Mouse (Mus musculus) CH12.LX (cell line): Measurements from ENCODE around the gene Pck1. TPM values are rescaled to one million over a fixed set of nuclear protein-coding genes. Genes with fewer than 3 reads are reported as not detected.

Experiments used
- DNase-seq: peaks from one replicate; pipeline ENCODE4 v3.0.0-alpha.2; 2013; ENCODE audit errors: extremely low read depth
- H3K27ac ChIP-seq: 2 replicates; pipeline ENCODE4 v1.5.1; 2012; ENCODE audit warnings: low read depth, mild to moderate bottlenecking, control low read depth, moderate library complexity; ENCODE audit not compliant: insufficient read depth
- H3K27me3 ChIP-seq: replicated peaks from 2 replicates; pipeline ENCODE3; 2012; ENCODE audit warnings: inconsistent platforms
- H3K36me3 ChIP-seq, 2 experiments: replicated peaks in 1 of 2; 2 replicates each; pipeline versions ENCODE3 to v1.6.1; 2012; ENCODE audit warnings: inconsistent platforms in 1 of 2, low read length in 1 of 2, mild to moderate bottlenecking in 1 of 2, mixed read lengths in 1 of 2, moderate library complexity in 1 of 2; ENCODE audit not compliant: control insufficient read depth in 1 of 2, insufficient read depth in 1 of 2
- H3K4me1 ChIP-seq, 2 experiments: 2 replicates each; pipeline ENCODE4 v1.6.1; 2012; ENCODE audit warnings: inconsistent platforms in 1 of 2, moderate library complexity in 1 of 2; ENCODE audit not compliant: insufficient read depth in 2 of 2, control insufficient read depth in 1 of 2
- H3K4me2 ChIP-seq: 2 replicates; pipeline ENCODE4 v1.6.1; 2012; ENCODE audit warnings: low read depth, mild to moderate bottlenecking, control low read depth; ENCODE audit not compliant: poor library complexity, insufficient read depth, severe bottlenecking
- H3K4me3 ChIP-seq, 3 experiments: fragments of 150-350 bp in 1 of 3; sonication (generic) in 1 of 3; replicated peaks in 1 of 3; 2 replicates each; pipeline versions ENCODE3 to v1.5.1; 2011 to 2012; ENCODE audit warnings: low read depth in 2 of 3, low read length in 2 of 3, mild to moderate bottlenecking in 2 of 3, moderate library complexity in 2 of 3, control low read depth in 1 of 3, improper control_type of control experiment in 1 of 3, inconsistent platforms in 1 of 3, mixed read lengths in 1 of 3; ENCODE audit not compliant: poor library complexity in 1 of 3
- H3K79me2 ChIP-seq: replicated peaks from 2 replicates; pipeline ENCODE4 v1.6.1; 2012; ENCODE audit warnings: mild to moderate bottlenecking, moderate library complexity; ENCODE audit not compliant: control insufficient read depth, poor library complexity, insufficient read depth, severe bottlenecking; ENCODE audit errors: extremely low read depth
- H3K9ac ChIP-seq: 2 replicates; pipeline ENCODE4 v1.6.1; 2012; ENCODE audit warnings: low read depth, mild to moderate bottlenecking, control low read depth, moderate library complexity; ENCODE audit not compliant: insufficient read depth
- H3K9me3 ChIP-seq: replicated peaks from 2 replicates; pipeline ENCODE3; 2012; ENCODE audit warnings: low read length, inconsistent platforms, mixed read lengths
- BHLHE40 ChIP-seq: IDR thresholded peaks from 2 replicates; pipeline ENCODE4 v1.6.1; 2011; ENCODE audit warnings: mild to moderate bottlenecking, low read depth, low read length, improper control_type of control experiment
- CHD2 ChIP-seq: IDR thresholded peaks from 2 replicates; pipeline ENCODE4 v1.6.1; 2011; ENCODE audit warnings: low read length, improper control_type of control experiment
- CTCF ChIP-seq, 2 experiments: IDR thresholded peaks in 1 of 2; conservative IDR thresholded peaks in 1 of 2; 2 replicates each; pipeline ENCODE4 v1.5.1; 2011 to 2012; ENCODE audit warnings: low read depth in 2 of 2, low read length in 2 of 2, improper control_type of control experiment in 1 of 2, inconsistent platforms in 1 of 2, mild to moderate bottlenecking in 1 of 2, moderate library complexity in 1 of 2
- E2F4 ChIP-seq: IDR thresholded peaks from 2 replicates; pipeline ENCODE4 v1.6.1; 2011; ENCODE audit warnings: low read depth, low read length, improper control_type of control experiment; ENCODE audit not compliant: insufficient replicate concordance
- ELF1 ChIP-seq: IDR thresholded peaks from 2 replicates; pipeline ENCODE4 v1.6.1; 2014; ENCODE audit warnings: low read depth, mild to moderate bottlenecking, inconsistent platforms, low read length, improper control_type of control experiment
- GABPA ChIP-seq: IDR thresholded peaks from 2 replicates; pipeline ENCODE4 v1.6.1; 2012; ENCODE audit warnings: low read depth, low read length, improper control_type of control experiment, inconsistent platforms; ENCODE audit not compliant: insufficient replicate concordance
- HCFC1 ChIP-seq: IDR thresholded peaks from 2 replicates; pipeline ENCODE4 v1.6.1; 2012; ENCODE audit warnings: low read depth, mild to moderate bottlenecking, inconsistent platforms, low read length, improper control_type of control experiment
- JUND ChIP-seq: conservative IDR thresholded peaks from 2 replicates; pipeline ENCODE4 v1.6.1; 2011; ENCODE audit warnings: low read depth, low read length, improper control_type of control experiment
- KAT2A ChIP-seq: IDR thresholded peaks from 2 replicates; pipeline ENCODE4 v1.6.1; 2012; ENCODE audit warnings: low read length, improper control_type of control experiment, inconsistent platforms; ENCODE audit not compliant: insufficient replicate concordance
- MXI1 ChIP-seq: IDR thresholded peaks from 2 replicates; pipeline ENCODE4 v1.6.1; 2011; ENCODE audit warnings: mild to moderate bottlenecking, low read depth, low read length, improper control_type of control experiment
- MYC ChIP-seq: IDR thresholded peaks from 2 replicates; pipeline ENCODE4 v1.6.1; 2011; ENCODE audit warnings: low read depth, mild to moderate bottlenecking, improper control_type of control experiment, low read length
- NELFE ChIP-seq: IDR thresholded peaks from 2 replicates; pipeline ENCODE4 v1.6.1; 2011; ENCODE audit warnings: low read depth, low read length, improper control_type of control experiment
- POLR2AphosphoS2 ChIP-seq: IDR thresholded peaks from 2 replicates; pipeline ENCODE4 v1.6.1; 2011; ENCODE audit warnings: low read depth, low read length, improper control_type of control experiment
- RCOR1 ChIP-seq: conservative IDR thresholded peaks from 2 replicates; pipeline ENCODE4 v1.6.1; 2012; ENCODE audit warnings: low read depth, mild to moderate bottlenecking, inconsistent platforms, low read length, improper control_type of control experiment
- SIN3A ChIP-seq: IDR thresholded peaks from 2 replicates; pipeline ENCODE4 v1.6.1; 2012; ENCODE audit warnings: low read length, improper control_type of control experiment, inconsistent platforms
- TBP ChIP-seq: conservative IDR thresholded peaks from 2 replicates; pipeline ENCODE4 v1.6.1; 2011; ENCODE audit warnings: low read depth, low read length, improper control_type of control experiment
- USF2 ChIP-seq: conservative IDR thresholded peaks from 2 replicates; pipeline ENCODE4 v1.6.1; 2011; ENCODE audit warnings: low read depth, low read length, improper control_type of control experiment
- ZNF384 ChIP-seq: IDR thresholded peaks from 2 replicates; pipeline ENCODE4 v1.6.1; 2012; ENCODE audit warnings: low read depth, low read length, improper control_type of control experiment, inconsistent platforms
- dilution Hi-C: fragments of 300-500 bp; cut with MboI; formaldehyde crosslinking; loops from 2 replicates; pipeline ENCODE4 v1.14.3; 2020; ENCODE audit warnings: low sequenced_read_pairs; ENCODE audit not compliant: extremely low pct_unique_long_range_greater_than_20kb, extremely low pct_ligation_motif_present
- in situ Hi-C: fragments of 300-500 bp; cut with MboI; formaldehyde crosslinking; loops from 3 replicates; pipeline ENCODE4 v1.14.3; 2019; ENCODE audit warnings: low sequenced_read_pairs, low pct_ligation_motif_present, low pct_unique_long_range_greater_than_20kb, mixed read lengths
- polyA plus RNA-seq: library from polyadenylated mRNA; unstranded; fragments of >175 nt; gene quantifications from 2 replicates; pipeline ENCODE4 v1.2.1, GENCODE M21; 2012; ENCODE audit warnings: low read depth; ENCODE audit not compliant: insufficient read length
- total RNA-seq, 2 experiments: library from RNA; depleted of rRNA; stranded (reverse); fragments of 300-350 nt in 1 of 2; fragments of >200 nt in 1 of 2; gene quantifications; 2 replicates each; pipeline ENCODE4 v1.2.3; 2012 to 2014

Pck1 gene
- total and polyA plus RNA-seq, 3 experiments = 0.08 to 0.13 (median 0.11) TPM

DNA sequence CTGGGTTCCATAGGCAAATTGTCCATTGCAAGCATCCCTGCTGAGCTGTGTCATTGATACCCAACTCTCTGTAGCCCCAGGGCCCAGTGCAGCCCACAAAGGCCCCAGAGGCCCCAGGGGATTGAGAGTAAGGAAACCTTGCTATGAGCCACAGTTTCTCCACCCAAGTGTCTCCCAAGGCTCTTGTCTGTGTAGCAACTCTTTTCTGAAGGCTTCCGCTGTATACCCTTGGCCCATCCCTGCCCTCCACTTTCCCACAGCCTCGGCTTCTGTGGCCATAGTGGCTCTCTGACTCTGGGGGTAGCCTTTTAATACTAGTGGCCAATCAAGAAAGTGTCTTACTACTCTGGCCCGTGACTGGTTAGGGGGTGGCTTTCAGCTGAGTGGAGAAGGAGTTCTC is 50.9 kb downstream of the Pck1 start:
- H3K4me2 ChIP-seq = no peak overlapping the region
- in situ Hi-C loops = no loop called here
- H3K9me3 ChIP-seq = peaks cover 3% of the 10 kb centered on the region
- no peaks in the 10 kb centered on the region for H3K79me2 ChIP-seq
- no peak for DNase-seq
- H3K36me3 ChIP-seq = no peaks in the 10 kb centered on the region
- no peak overlapping the region for H3K4me3 ChIP-seq
- H3K27ac ChIP-seq = no peak overlapping the region
- H3K9ac ChIP-seq = no peak overlapping the region
- no peak for TF ChIP-seq POLR2AphosphoS2
- TF ChIP-seq CHD2 = no peak
- TF ChIP-seq MYC = no peak
- no peak for TF ChIP-seq BHLHE40
- TF ChIP-seq KAT2A = no peak
- no peak for TF ChIP-seq E2F4
- no peak for TF ChIP-seq TBP
- no peak for TF ChIP-seq NELFE
- TF ChIP-seq USF2 = no peak
- no peak for TF ChIP-seq HCFC1
- TF ChIP-seq GABPA = no peak
- TF ChIP-seq CTCF (conservative IDR thresholded peaks at IDR 0.05 in 1 of 2, IDR thresholded peaks at IDR 0.05 in 1 of 2; ENCODE audit: low read depth in 2 of 2, low read length in 2 of 2) = no peak
- no peak for TF ChIP-seq JUND
- no peak for TF ChIP-seq SIN3A
- TF ChIP-seq MXI1 = no peak
- TF ChIP-seq, all 38 proteins: peak for 0
- Histone ChIP-seq H3K27me3 (peaks cover 22% of the 10 kb centered on the region), H3K4me1 (peaks cover 0 to 4% of the 10 kb centered on the region in 2 experiments; a peak in 1 of 4 replicates)
- dilution Hi-C loops = no loop called here

DNA sequence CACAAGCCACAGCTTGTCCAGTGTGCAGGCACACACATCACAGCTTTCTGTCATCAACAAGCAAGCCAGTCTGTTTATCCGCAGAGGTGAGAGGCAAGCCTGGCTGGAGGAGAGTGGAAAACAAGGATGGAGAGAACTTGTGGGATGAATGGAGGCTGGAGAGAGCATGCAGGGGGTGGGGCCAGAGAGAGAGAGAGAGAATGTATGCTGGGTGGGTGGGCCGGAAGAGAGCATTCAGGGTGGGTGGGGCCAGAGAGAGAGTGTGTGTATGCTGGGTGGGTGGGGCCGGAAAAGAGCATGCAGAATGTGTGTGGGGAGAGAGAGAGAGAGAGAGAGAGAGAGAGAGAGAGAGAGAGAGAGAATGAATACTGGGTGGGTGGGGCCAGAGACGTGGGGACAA is 51.8 kb downstream of the Pck1 start:
- no peak overlapping the region for H3K9ac ChIP-seq
- H3K36me3 ChIP-seq = no peaks in the 10 kb centered on the region
- no peak overlapping the region for H3K27ac ChIP-seq
- H3K4me2 ChIP-seq = no peak overlapping the region
- H3K4me1 ChIP-seq = peaks cover 0 to 4% of the 10 kb centered on the region in 2 experiments; a peak in 1 of 4 replicates
- TF ChIP-seq USF2 (no peak), E2F4 (no peak), POLR2AphosphoS2 (no peak), ELF1 (no peak), RCOR1 (no peak), ZNF384 (no peak), CHD2 (no peak), TBP (no peak)
- H3K27me3 ChIP-seq = peaks cover 16% of the 10 kb centered on the region
- H3K4me3 ChIP-seq = no peak overlapping the region
- no peak for DNase-seq
- in situ Hi-C loops (no loop called here), dilution Hi-C loops (no loop called here)
- peaks cover 3% of the 10 kb centered on the region for H3K9me3 ChIP-seq
- no peaks in the 10 kb centered on the region for H3K79me2 ChIP-seq
